ENCODE assay signal across 19 mouse cellular contexts in the genomic region with DNA sequence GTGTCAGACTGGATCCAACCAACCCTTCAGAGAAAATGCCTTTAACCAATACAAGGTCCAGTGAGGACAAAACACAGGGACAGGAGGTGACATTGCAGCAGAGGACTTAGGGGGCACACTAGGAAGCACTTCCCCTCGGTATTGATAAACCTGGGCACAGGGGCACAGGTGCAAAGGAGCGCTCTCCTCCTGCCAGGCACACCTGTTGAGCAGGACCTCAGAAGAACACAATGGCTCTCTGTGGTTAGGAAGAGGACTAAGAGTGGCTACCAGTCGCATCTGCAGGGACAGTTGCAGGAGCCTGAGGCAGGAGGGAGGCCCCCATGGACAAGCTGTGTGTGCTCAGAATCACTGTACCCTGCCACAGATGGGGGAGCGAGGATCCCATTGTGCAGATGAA. TPM values are rescaled to one million over a fixed set of nuclear protein-coding genes. Genes with fewer than 3 reads are reported as not detected.
DNase-seq lines count a peak whose midpoint lies in the region; ATAC-seq and TF ChIP-seq lines count a peak whose summit lies in the region.
"Had no signal": no experiment of that assay in that cellular context is flagged by ENCODE, and none has a peak within 500 bp of the region (broad histone marks: within the 10 kb centered on the region; RNA-seq: fewer than 3 reads in every experiment).

No protein-coding gene starts in this region.

- intact Hi-C loops in heart, adult 2 months (cut with DNase I) = no loop called here
- intact Hi-C loops in heart, postnatal 14 days (cut with DNase I) = no loop called here

- TF ChIP-seq CTCF in heart, adult 2 months (IDR thresholded peaks at IDR 0.05) = no peak
- TF ChIP-seq CTCF in spleen, adult 2 months (IDR thresholded peaks at IDR 0.05; ENCODE audit: extremely low read depth, insufficient read depth, insufficient read length, insufficient replicate concordance) = no peak
- no peak for TF ChIP-seq CTCF in liver, postnatal 0 days (IDR thresholded peaks at IDR 0.05; ENCODE audit: low read depth)

- TF ChIP-seq POLR2A in heart, adult 2 months (IDR thresholded peaks at IDR 0.05; ENCODE audit: insufficient read depth, low read depth, low read length) = no peak
- no peak for TF ChIP-seq POLR2A in spleen, adult 2 months (IDR thresholded peaks at IDR 0.05; ENCODE audit: low read depth, low read length)

- no peak for ATAC-seq in liver, postnatal 0 days
- ATAC-seq in megakaryocyte-erythroid progenitor cell, adult 5-6 weeks (replicated peaks; ENCODE audit: low FRiP score, low TSS enrichment, poor library complexity, severe bottlenecking) = no peak
- ATAC-seq: hindbrain, embryonic 16.5 days; intestine, embryonic 16.5 days had no signal

- H3K9ac ChIP-seq in heart, adult 2 months (ENCODE audit: low read depth, low read length) = no peak overlapping the region
- no peak overlapping the region for H3K9ac ChIP-seq in liver, postnatal 0 days (replicated peaks)
- H3K9ac ChIP-seq: heart, embryonic 12.5 days; midbrain, embryonic 12.5 days; neural tube, embryonic 13.5 days had no signal

- H3K79me2 ChIP-seq in heart, adult 2 months (replicated peaks; ENCODE audit: control insufficient read depth, insufficient read depth, low read length) = no peaks in the 10 kb centered on the region

- no peaks in the 10 kb centered on the region for H3K36me3 ChIP-seq in heart, adult 2 months (ENCODE audit: control insufficient read depth, insufficient read depth, low read length)
- no peaks in the 10 kb centered on the region for H3K36me3 ChIP-seq in spleen, adult 2 months (ENCODE audit: control insufficient read depth, insufficient read depth, low read length)
- H3K36me3 ChIP-seq in liver, postnatal 0 days (replicated peaks; ENCODE audit: insufficient read depth, low read length) = no peaks in the 10 kb centered on the region
- H3K36me3 ChIP-seq: heart, embryonic 12.5 days; midbrain, embryonic 12.5 days; neural tube, embryonic 13.5 days had no signal

- 0 out of 2 replicates have a peak overlapping the region, but pooled peaks have one; percentile 38 for H3K4me2 ChIP-seq in liver, postnatal 0 days (ENCODE audit: low read depth, low read length)
- H3K4me2 ChIP-seq: heart, embryonic 12.5 days; midbrain, embryonic 12.5 days; neural tube, embryonic 13.5 days had no signal

- no peak overlapping the region for H3K4me3 ChIP-seq in heart, adult 2 months
- H3K4me3 ChIP-seq in spleen, adult 2 months (ENCODE audit: extremely low read depth, insufficient read depth, insufficient read length) = no peak overlapping the region
- H3K4me3 ChIP-seq in brown adipose tissue, adult 24 weeks (ENCODE audit: insufficient read depth, low read depth, low read length) = no peak overlapping the region
- H3K4me3 ChIP-seq in liver, postnatal 0 days (ENCODE audit: low read depth, low read length) = no peak overlapping the region
- H3K4me3 ChIP-seq: heart, embryonic 12.5 days; midbrain, embryonic 12.5 days; neural tube, embryonic 13.5 days had no signal

- 83% methylated on average over 4 of the region's 4 CpGs for WGBS in heart, adult 2 months
- WGBS in spleen, adult 2 months = 51% methylated on average over 4 of the region's 4 CpGs
- 58% methylated on average over 4 of the region's 4 CpGs for WGBS in liver, postnatal 0 days (ENCODE audit: insufficient replicate concordance)

- TF ChIP-seq EP300 in heart, adult 2 months (IDR thresholded peaks at IDR 0.05; ENCODE audit: insufficient read depth, low read depth, low read length) = no peak
- TF ChIP-seq EP300 in liver, postnatal 0 days (IDR thresholded peaks at IDR 0.05; ENCODE audit: low read depth) = no peak

- H3K9me3 ChIP-seq in liver, postnatal 0 days (ENCODE audit: low read length) = no peaks in the 10 kb centered on the region
- H3K9me3 ChIP-seq: heart, embryonic 12.5 days; midbrain, embryonic 12.5 days; neural tube, embryonic 13.5 days had no signal

- no peaks in the 10 kb centered on the region for H3K27me3 ChIP-seq in heart, adult 2 months (ENCODE audit: control insufficient read depth, insufficient read depth, low read length)
- no peaks in the 10 kb centered on the region for H3K27me3 ChIP-seq in spleen, adult 2 months (ENCODE audit: control insufficient read depth, insufficient read depth, low read length)
- no peaks in the 10 kb centered on the region for H3K27me3 ChIP-seq in liver, postnatal 0 days (ENCODE audit: insufficient read depth, low read length)
- H3K27me3 ChIP-seq: heart, embryonic 12.5 days; midbrain, embryonic 12.5 days; neural tube, embryonic 13.5 days had no signal

- H3K27ac ChIP-seq in heart, adult 2 months = peak overlapping the region; percentile 28; the same call in 1 of the 2 replicates
- peak overlapping the region; percentile 88 for H3K27ac ChIP-seq in spleen, adult 2 months (ENCODE audit: insufficient read depth, low read length)
- H3K27ac ChIP-seq in brown adipose tissue, adult 24 weeks (replicated peaks; ENCODE audit: low read depth, low read length) = peak overlapping the region; percentile 77
- H3K27ac ChIP-seq in liver, postnatal 0 days (ENCODE audit: low read depth) = peak overlapping the region; percentile 82
- H3K27ac ChIP-seq: midbrain, embryonic 12.5 days; neural tube, embryonic 13.5 days had no signal

- peaks cover 10% of the 10 kb centered on the region for H3K4me1 ChIP-seq in heart, adult 2 months (ENCODE audit: control insufficient read depth, insufficient read depth, low read length)
- H3K4me1 ChIP-seq in spleen, adult 2 months (ENCODE audit: control insufficient read depth, insufficient read depth, insufficient read length) = peaks cover 38% of the 10 kb centered on the region; the same call in 1 of the 2 replicates
- peaks cover 17% of the 10 kb centered on the region for H3K4me1 ChIP-seq in brown adipose tissue, adult 24 weeks (ENCODE audit: control insufficient read depth, insufficient read depth, insufficient read length, low read length)
- H3K4me1 ChIP-seq in liver, postnatal 0 days (ENCODE audit: insufficient read depth) = peaks cover 42% of the 10 kb centered on the region
- H3K4me1 ChIP-seq: midbrain, embryonic 12.5 days had no signal

- no peak for DNase-seq in heart, adult 2 months
- DNase-seq in heart, postnatal 14 days = no peak
- no peak for DNase-seq in spleen, adult 2 months (ENCODE audit: low read depth in 1 of 2, low spot score in 2 of 2)
- DNase-seq in spleen, postnatal 14 days (ENCODE audit: low spot score in 2 of 2) = no peak
- DNase-seq in liver, postnatal 0 days = no peak
- DNase-seq in frontal cortex, postnatal 14 days (ENCODE audit: low spot score in 2 of 2) = no peak
- DNase-seq: cerebellum, adult 8-10 months; gastrocnemius, postnatal 10 days; kidney, postnatal 36 days; lung, adult 18-20 months had no signal

RNA-seq across cellular contexts. Expression of a gene that starts 16.5 kb away (rescaled TPM):
- not detected for total RNA-seq in heart, adult 2 months (2021)
- polyA plus RNA-seq in heart, adult 2 months (2012; rRNA removed) = not detected in 2 replicates
- not detected for total RNA-seq in heart, postnatal 14 days (2021)
- 0.11 and 0.14 TPM in 2 replicates for polyA plus RNA-seq in spleen, adult 2 months (2012; rRNA removed)
- polyA plus RNA-seq in brown adipose tissue, adult 24 weeks (2012; ENCODE audit: insufficient read depth, insufficient read length, missing spikeins) = not detected in 2 replicates
- not detected in 2 replicates for polyA plus RNA-seq in liver, postnatal 0 days (2015; fragmentation: Nextera tagmentation; extraction: Ambion mirVana)
- not detected in 2 replicates for total RNA-seq in megakaryocyte-erythroid progenitor cell, adult 5-6 weeks (2014; fragmentation: Nextera tagmentation)
- not detected in 2 replicates for total RNA-seq in megakaryocyte-erythroid progenitor cell, adult 5-6 weeks (2017)
- total RNA-seq: gastrocnemius, postnatal 10 days; hematopoietic stem cell, adult 5-6 weeks had no signal
- polyA plus RNA-seq: heart, embryonic 12.5 days; intestine, embryonic 16.5 days; kidney, embryonic 14.5 days had no signal

RNA-seq across cellular contexts. Expression of a gene that starts 43.3 kb away (rescaled TPM):
- total RNA-seq in heart, adult 2 months (2021) = 10 to 100 TPM in 1 of 2 experiments, 1 to 10 TPM in 1; 9.9 to 11.1 TPM
- 16.5 and 18.8 TPM in 2 replicates for polyA plus RNA-seq in heart, adult 2 months (2012; rRNA removed)
- total RNA-seq in heart, postnatal 14 days (2021) = 10 to 100 TPM; 14.6 TPM
- polyA plus RNA-seq in spleen, adult 2 months (2012; rRNA removed) = 55.8 and 61.8 TPM in 2 replicates
- 6.2 and 7.5 TPM in 2 replicates for polyA plus RNA-seq in brown adipose tissue, adult 24 weeks (2012; ENCODE audit: insufficient read depth, insufficient read length, missing spikeins)
- 14.3 and 14.5 TPM in 2 replicates for polyA plus RNA-seq in liver, postnatal 0 days (2015; fragmentation: Nextera tagmentation; extraction: Ambion mirVana)
- total RNA-seq in megakaryocyte-erythroid progenitor cell, adult 5-6 weeks (2014; fragmentation: Nextera tagmentation) = 29.1 and 29.3 TPM in 2 replicates
- total RNA-seq in megakaryocyte-erythroid progenitor cell, adult 5-6 weeks (2017) = 14.2 and 16.8 TPM in 2 replicates

RNA-seq across cellular contexts. Expression of a gene that starts 50.5 kb away (rescaled TPM):
- total RNA-seq in heart, adult 2 months (2021) = not detected
- 0.18 and 0.23 TPM in 2 replicates for polyA plus RNA-seq in heart, adult 2 months (2012; rRNA removed)
- total RNA-seq in heart, postnatal 14 days (2021) = 1 to 10 TPM in 1 of 2 experiments, under 1 TPM in 1; 0.79 to 1.3 TPM
- polyA plus RNA-seq in spleen, adult 2 months (2012; rRNA removed) = 4.3 and 6.4 TPM in 2 replicates
- polyA plus RNA-seq in brown adipose tissue, adult 24 weeks (2012; ENCODE audit: insufficient read depth, insufficient read length, missing spikeins) = not detected in 2 replicates
- 3.2 and 3.5 TPM in 2 replicates for polyA plus RNA-seq in liver, postnatal 0 days (2015; fragmentation: Nextera tagmentation; extraction: Ambion mirVana)
- total RNA-seq in megakaryocyte-erythroid progenitor cell, adult 5-6 weeks (2014; fragmentation: Nextera tagmentation) = 5.0 and 14.3 TPM in 2 replicates
- total RNA-seq in megakaryocyte-erythroid progenitor cell, adult 5-6 weeks (2017) = 6.5 and 6.6 TPM in 2 replicates

Comparison
In these comparisons a context has a peak if more than half of its experiments do, and no peak if none do; other contexts are left out.
1. H3K27ac ChIP-seq: peak in every context shown above with its lines; median percentile 88 in spleen, adult 2 months; 82 in liver, postnatal 0 days; 77 in brown adipose tissue, adult 24 weeks; 28 in heart, adult 2 months.